In the genomic region with DNA sequence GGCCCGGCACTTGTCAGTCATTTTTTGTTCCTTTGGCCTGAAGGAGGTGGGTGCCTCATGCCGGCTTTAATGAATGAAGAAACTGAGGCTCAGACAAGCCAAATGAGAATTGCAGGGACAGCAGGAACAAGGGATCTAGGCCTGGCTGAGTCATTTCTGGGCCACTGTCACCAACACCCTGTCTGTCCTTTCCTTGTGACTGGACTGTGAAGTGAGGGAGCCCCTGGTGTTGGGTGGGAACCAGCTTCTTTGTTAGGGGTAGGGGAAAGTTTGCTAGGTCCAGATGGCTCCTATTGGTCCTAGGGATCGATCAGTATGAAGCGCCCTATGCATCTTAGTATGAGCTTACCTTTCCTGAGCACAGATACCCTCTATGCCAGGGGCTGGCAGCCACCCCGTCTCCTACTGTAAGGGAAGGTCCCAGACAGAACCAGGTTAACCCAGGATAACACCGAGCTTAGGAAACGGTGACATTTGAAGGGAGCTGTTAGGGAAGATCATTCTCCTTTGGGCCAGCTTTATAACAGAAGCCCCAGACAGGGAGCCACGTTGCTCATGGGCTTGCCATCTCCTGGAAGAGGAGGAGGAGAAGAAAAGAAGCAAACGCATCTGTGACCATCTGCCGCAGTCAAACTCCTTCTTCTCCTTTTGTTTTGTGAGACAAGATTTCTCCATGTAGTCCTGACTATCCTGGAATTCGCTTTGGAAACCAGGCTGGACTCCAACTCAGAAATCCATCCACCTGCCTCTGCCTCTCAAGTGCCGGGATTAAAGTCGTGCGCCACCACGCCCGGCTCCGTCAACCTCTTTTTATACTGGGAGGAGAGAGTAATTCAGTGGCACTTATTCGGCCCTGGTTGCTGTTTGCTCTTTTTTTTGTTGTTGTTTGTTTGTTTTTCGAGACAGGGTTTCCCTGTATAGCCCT, we compare ENCODE assay signal across 8 mouse cellular contexts. TPM values are rescaled to one million over a fixed set of nuclear protein-coding genes. Genes with fewer than 3 reads are reported as not detected.
DNase-seq lines count a peak whose midpoint lies in the region; ATAC-seq and TF ChIP-seq lines count a peak whose summit lies in the region.

No protein-coding gene starts in this region.

- no peaks in the 10 kb centered on the region for H3K36me3 ChIP-seq in heart, embryonic 15.5 days
- no peaks in the 10 kb centered on the region for H3K36me3 ChIP-seq in hindbrain, embryonic 13.5 days
- H3K36me3 ChIP-seq in midbrain, embryonic 11.5 days (ENCODE audit: control insufficient read depth, insufficient read depth, low read length): no peaks in the 10 kb centered on the region

- no peaks in the 10 kb centered on the region for H3K9me3 ChIP-seq in heart, embryonic 15.5 days (replicated peaks)
- H3K9me3 ChIP-seq in hindbrain, embryonic 13.5 days: no peaks in the 10 kb centered on the region
- H3K9me3 ChIP-seq in midbrain, embryonic 11.5 days (ENCODE audit: control insufficient read depth, low read length): no peaks in the 10 kb centered on the region

- peak overlapping the region; percentile 91 for H3K4me2 ChIP-seq in heart, embryonic 15.5 days
- H3K4me2 ChIP-seq in hindbrain, embryonic 13.5 days: peak overlapping the region; percentile 98
- H3K4me2 ChIP-seq in midbrain, embryonic 11.5 days: peak overlapping the region; percentile 98

- peak overlapping the region; percentile 75 for H3K27ac ChIP-seq in heart, embryonic 15.5 days
- peak overlapping the region; percentile 22; the same call in 1 of the 2 replicates for H3K27ac ChIP-seq in bone marrow macrophage, adult 2 months (ENCODE audit: insufficient read depth, low read depth, low read length)
- 0 out of 2 replicates have a peak overlapping the region, but pooled peaks have one; percentile 5 for H3K27ac ChIP-seq in hindbrain, embryonic 13.5 days
- H3K27ac ChIP-seq in midbrain, embryonic 11.5 days (ENCODE audit: low read depth, low read length): no peak overlapping the region

- intact Hi-C loops in heart, postnatal 10 days (cut with DNase I): loop anchor here (5.0 kb wide), 1 partner anchor 52 kb away; no protein-coding TSS in a partner anchor

- H3K27me3 ChIP-seq in heart, embryonic 15.5 days: 0 out of 2 replicates have a peak, but pooled peaks cover 3% of the 10 kb centered on the region
- H3K27me3 ChIP-seq in hindbrain, embryonic 13.5 days: peaks cover 32% of the 10 kb centered on the region
- H3K27me3 ChIP-seq in midbrain, embryonic 11.5 days (ENCODE audit: control insufficient read depth, insufficient read depth, low read length): peaks cover 9% of the 10 kb centered on the region

- ATAC-seq in heart, embryonic 15.5 days (replicated peaks; ENCODE audit: insufficient number of reproducible peaks, insufficient read depth, low FRiP score, low read depth): no peak
- ATAC-seq in hindbrain, embryonic 13.5 days (ENCODE audit: low FRiP score): no peak
- ATAC-seq in midbrain, embryonic 11.5 days (ENCODE audit: low FRiP score): no peak

- peak overlapping the region; percentile 77 for H3K4me3 ChIP-seq in heart, embryonic 15.5 days
- H3K4me3 ChIP-seq in bone marrow macrophage, adult 2 months (ENCODE audit: insufficient read depth, low read length): peak overlapping the region; percentile 44; the same call in 1 of the 2 replicates
- peak overlapping the region; percentile 69 for H3K4me3 ChIP-seq in hindbrain, embryonic 13.5 days
- H3K4me3 ChIP-seq in midbrain, embryonic 11.5 days (ENCODE audit: low read depth, low read length): peak overlapping the region; percentile 65; the same call in 1 of the 2 replicates

- H3K4me1 ChIP-seq in heart, embryonic 15.5 days (replicated peaks): peaks cover 52% of the 10 kb centered on the region
- H3K4me1 ChIP-seq in bone marrow macrophage, adult 2 months (ENCODE audit: control insufficient read depth, insufficient read depth, low read length): peaks cover 40% of the 10 kb centered on the region
- H3K4me1 ChIP-seq in hindbrain, embryonic 13.5 days (replicated peaks): peaks cover 68% of the 10 kb centered on the region
- peaks cover 29% of the 10 kb centered on the region for H3K4me1 ChIP-seq in midbrain, embryonic 11.5 days (ENCODE audit: control insufficient read depth, insufficient read depth, low read length)

- TF ChIP-seq POLR2A in bone marrow macrophage, adult 2 months (IDR thresholded peaks at IDR 0.05; ENCODE audit: borderline replicate concordance, low read depth, low read length): no peak

- TF ChIP-seq CTCF in bone marrow macrophage, adult 2 months (IDR thresholded peaks at IDR 0.05; ENCODE audit: low read depth, low read length): no peak

- 83% methylated on average over 19 of the region's 19 CpGs for WGBS in heart, embryonic 15.5 days
- 83% methylated on average over 19 of the region's 19 CpGs for WGBS in hindbrain, embryonic 13.5 days
- WGBS in midbrain, embryonic 11.5 days: 81% methylated on average over 19 of the region's 19 CpGs

- no peak for DNase-seq in heart, postnatal 10 days
- peak; percentile 81 for DNase-seq in midbrain, embryonic 11.5 days (ENCODE audit: low spot score, missing footprints)
- DNase-seq in right cerebral cortex, postnatal 4 days: no peak
- DNase-seq in cerebellum, adult 11 months: no peak
- no peak for DNase-seq in urinary bladder, postnatal 25 days (ENCODE audit: low spot score)

- peak overlapping the region; percentile 68; the same call in 1 of the 2 replicates for H3K9ac ChIP-seq in heart, embryonic 15.5 days
- H3K9ac ChIP-seq in hindbrain, embryonic 13.5 days: peak overlapping the region; percentile 77; the same call in 1 of the 2 replicates
- peak overlapping the region; percentile 71; the same call in 1 of the 2 replicates for H3K9ac ChIP-seq in midbrain, embryonic 11.5 days (ENCODE audit: low read length)

RNA-seq across cellular contexts. Expression of a gene that starts 1.0 kb away (rescaled TPM):
- polyA plus RNA-seq in heart, embryonic 15.5 days (2015; fragmentation: Nextera tagmentation; extraction: Ambion mirVana): 1.8 and 4.2 TPM in 2 replicates
- 1 to 10 TPM; 8.3 to 8.7 TPM for total RNA-seq in heart, postnatal 10 days (2021)
- 50.4 and 51.9 TPM in 2 replicates for polyA plus RNA-seq in bone marrow macrophage, adult 2 months (2012; ENCODE audit: insufficient read depth, insufficient read length, missing spikeins)
- 2.4 TPM in 2 replicates for polyA plus RNA-seq in hindbrain, embryonic 13.5 days (2015; fragmentation: Nextera tagmentation; extraction: Ambion mirVana)
- polyA plus RNA-seq in midbrain, embryonic 11.5 days (2014; fragmentation: Nextera tagmentation; extraction: Ambion mirVana): 1.1 and 1.6 TPM in 2 replicates

RNA-seq across cellular contexts. Expression of a gene that starts 1.3 kb away (rescaled TPM):
- polyA plus RNA-seq in heart, embryonic 15.5 days (2015; fragmentation: Nextera tagmentation; extraction: Ambion mirVana): 130 and 138 TPM in 2 replicates
- 10 to 100 TPM; 69.6 to 78.9 TPM for total RNA-seq in heart, postnatal 10 days (2021)
- 134 and 143 TPM in 2 replicates for polyA plus RNA-seq in bone marrow macrophage, adult 2 months (2012; ENCODE audit: insufficient read depth, insufficient read length, missing spikeins)
- polyA plus RNA-seq in hindbrain, embryonic 13.5 days (2015; fragmentation: Nextera tagmentation; extraction: Ambion mirVana): 122 TPM in 2 replicates
- polyA plus RNA-seq in midbrain, embryonic 11.5 days (2014; fragmentation: Nextera tagmentation; extraction: Ambion mirVana): 135 and 144 TPM in 2 replicates

RNA-seq across cellular contexts. Expression of a gene that starts 30.7 kb away (rescaled TPM):
- polyA plus RNA-seq in heart, embryonic 15.5 days (2015; fragmentation: Nextera tagmentation; extraction: Ambion mirVana): 17.7 and 22.9 TPM in 2 replicates
- 1 to 10 TPM; 2.2 to 2.3 TPM for total RNA-seq in heart, postnatal 10 days (2021)
- 6.8 and 10.0 TPM in 2 replicates for polyA plus RNA-seq in bone marrow macrophage, adult 2 months (2012; ENCODE audit: insufficient read depth, insufficient read length, missing spikeins)
- 34.9 and 38.0 TPM in 2 replicates for polyA plus RNA-seq in hindbrain, embryonic 13.5 days (2015; fragmentation: Nextera tagmentation; extraction: Ambion mirVana)
- polyA plus RNA-seq in midbrain, embryonic 11.5 days (2014; fragmentation: Nextera tagmentation; extraction: Ambion mirVana): 20.7 and 22.8 TPM in 2 replicates
